Mouse (Mus musculus): ENCODE results near the gene 4933417A18Rik. TPM values are rescaled to one million over a fixed set of nuclear protein-coding genes. Genes with fewer than 3 reads are reported as not detected.
"Not testable (repeated sequence)": the region's sequence is repeated elsewhere in the genome, so short reads cannot be mapped to it uniquely, and the experiment has no call there.

The 4933417A18Rik gene
- total RNA-seq, 2 experiments from 2014 or later, result not detected

DNA sequence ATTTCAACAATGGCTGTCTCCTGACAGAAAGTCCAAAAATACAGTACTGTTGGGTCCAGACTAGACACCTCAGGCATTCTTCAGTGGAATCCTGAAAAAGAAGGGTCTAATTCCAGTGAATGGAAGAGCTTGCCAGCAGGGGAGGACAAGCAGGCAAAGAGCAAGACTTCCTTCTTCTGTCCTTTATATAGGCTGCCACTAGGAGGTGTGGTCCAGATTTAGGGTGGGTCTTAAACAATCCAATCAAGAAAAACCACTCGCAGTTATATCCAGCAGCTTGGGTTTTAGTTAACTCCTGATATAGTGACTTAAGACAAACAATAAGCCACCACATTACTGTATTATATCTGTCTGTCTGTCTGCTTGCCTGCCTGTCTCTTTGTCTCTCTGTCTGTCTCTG is 49.6 kb downstream of the 4933417A18Rik start:
- no peak for DNase-seq

DNA sequence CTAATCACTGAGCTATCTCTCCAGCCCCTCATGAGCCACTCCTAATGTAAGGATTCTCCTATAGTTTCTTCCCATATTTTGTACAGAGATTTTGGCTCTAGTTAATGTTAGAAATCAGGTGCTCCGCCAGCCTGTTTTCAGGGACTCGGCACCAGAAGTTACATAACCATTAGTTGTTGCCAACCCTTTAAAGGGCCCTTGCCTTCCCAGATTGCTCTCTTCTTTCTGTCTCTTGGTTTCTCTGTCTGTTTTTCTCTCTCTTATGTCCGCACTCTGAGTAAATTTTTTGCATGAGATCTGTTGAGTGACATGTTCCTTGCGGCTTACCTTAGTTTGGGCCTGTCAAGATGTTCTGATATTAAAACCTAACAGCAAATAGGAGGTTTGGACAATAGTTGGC is 51.9 kb downstream of the 4933417A18Rik start:
- no peak for DNase-seq

DNA sequence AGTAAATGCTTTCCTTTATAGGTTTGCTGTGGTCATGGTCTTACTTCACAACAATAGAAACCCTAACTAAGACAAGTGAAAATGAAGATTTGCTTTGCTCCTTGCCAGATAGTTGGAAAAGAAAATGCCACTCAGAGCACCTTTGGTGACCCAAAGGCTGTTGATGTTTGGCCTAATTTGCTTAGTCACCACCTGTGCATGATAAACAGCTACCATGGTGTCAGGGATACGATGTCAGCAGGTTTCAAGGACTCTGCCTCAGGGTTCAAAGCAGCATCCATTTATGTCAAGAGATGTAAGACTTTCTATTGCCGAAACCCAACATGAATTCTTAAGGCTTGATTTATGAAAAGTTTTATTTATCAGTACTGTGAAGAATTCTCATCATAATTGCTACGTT is 53.2 kb downstream of the 4933417A18Rik start:
- DNase-seq, result no peak

DNA sequence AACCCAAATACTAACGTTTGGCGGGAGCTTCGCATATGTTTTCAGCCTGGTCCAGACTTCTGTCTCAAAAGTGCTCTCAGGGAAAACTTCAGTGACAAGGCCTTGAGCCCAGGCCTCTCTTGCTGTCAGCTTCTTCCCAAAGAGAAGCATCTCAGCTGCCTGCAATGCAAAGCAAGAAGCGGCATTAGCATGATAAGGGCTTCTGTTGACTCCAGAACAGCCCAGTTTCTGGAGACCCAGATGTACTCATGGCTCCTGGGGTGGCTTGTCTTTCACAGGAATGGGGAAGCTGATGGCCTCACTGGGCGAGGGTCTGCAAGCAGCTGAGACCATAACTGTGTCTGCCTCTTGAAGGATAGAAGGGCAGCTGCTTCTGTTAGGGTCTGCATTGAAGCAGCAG is 54.4 kb downstream of the 4933417A18Rik start:
- not testable (repeated sequence) for DNase-seq

DNA sequence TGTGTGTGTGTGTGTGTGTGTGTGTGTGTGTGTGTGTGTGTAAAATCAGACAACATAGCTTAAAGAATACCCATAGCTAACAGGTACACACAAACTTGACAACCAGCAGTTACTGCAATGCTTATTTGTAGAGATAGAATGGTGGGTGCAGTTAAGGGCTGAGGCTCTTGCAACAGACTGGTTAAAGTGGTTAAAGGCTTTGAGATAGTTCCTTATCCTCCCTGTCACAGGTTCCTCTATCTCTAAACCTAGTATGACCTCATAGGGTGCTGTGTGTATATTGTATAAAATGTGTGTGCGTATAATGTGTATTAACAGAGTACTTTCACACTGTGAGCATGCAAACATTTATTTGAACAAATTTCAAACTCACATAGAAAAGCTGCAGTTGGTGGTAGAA is 59.3 kb downstream of the 4933417A18Rik start:
- DNase-seq, result not testable (repeated sequence)

DNA sequence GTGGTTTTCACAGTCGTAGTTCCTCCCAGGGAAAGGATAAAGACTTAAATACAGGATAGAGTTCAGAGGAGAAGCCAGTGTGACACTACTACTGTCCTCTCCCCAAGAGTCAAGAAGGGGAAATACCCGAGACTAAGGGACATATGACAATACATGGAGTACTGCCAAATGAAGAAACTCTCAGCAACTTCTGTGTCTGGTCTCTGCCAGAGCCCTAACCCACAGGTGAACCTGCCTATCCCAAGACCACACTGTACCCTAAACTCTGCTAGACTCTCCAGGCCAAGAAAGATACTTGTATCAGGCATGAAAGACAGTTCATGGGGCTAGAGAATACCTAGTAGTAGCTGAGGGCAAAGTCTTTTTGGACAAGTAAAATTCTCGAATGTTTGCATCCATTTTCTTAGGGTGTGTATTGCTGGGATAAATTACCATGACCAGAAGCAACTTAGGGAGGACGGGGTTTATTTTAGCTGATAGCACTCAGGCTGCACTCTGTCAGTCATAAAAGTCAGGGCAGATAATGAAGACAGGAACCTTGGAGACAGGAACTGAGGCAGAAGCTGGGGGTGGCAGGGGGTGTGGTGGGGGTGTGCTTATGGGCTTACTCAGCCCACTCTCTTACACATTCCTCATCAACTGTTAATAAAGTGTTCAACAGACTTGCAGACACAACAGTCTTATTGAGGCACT is 67.5 kb downstream of the 4933417A18Rik start:
- no peak for DNase-seq

DNA sequence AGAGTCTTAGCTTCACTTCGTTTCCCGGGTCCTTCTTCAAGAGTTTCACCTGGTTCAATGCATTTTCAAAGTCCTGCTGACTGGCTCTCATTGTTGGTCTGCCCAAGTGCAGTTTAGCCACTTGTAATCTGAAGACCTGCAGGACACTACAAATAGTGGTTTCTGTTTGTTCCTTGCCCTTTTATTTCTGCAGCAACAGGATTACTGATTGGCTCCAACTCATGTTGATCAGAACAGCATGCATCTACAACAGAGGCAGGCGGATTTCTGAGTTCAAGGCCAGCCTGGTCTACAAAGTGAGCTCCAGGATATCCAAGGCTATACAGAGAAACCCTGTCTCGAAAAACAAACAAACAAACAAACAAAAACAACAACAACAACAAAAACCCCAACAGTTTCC is 68.9 kb downstream of the 4933417A18Rik start:
- DNase-seq, result no peak

DNA sequence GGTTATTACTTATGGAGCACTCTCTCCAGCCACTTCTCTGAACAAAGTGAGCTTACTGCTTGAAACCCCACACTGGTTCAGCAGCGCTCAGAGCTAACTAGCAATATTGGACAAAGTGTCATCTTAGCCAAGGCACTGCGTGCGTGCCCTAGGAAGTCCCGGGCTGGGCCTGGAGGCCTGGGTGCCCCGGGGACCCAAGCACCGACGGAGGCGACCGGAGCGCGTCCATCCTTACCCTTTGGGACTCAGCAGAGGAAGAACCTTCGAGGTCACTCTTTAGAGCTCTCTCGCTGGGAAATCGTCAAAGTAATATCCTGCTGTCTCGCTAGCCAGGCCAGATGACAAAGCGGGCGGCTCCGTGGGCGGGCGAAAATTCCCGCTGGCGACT is 69.4 kb downstream of the 4933417A18Rik start:
- DNase-seq, result no peak

DNA sequence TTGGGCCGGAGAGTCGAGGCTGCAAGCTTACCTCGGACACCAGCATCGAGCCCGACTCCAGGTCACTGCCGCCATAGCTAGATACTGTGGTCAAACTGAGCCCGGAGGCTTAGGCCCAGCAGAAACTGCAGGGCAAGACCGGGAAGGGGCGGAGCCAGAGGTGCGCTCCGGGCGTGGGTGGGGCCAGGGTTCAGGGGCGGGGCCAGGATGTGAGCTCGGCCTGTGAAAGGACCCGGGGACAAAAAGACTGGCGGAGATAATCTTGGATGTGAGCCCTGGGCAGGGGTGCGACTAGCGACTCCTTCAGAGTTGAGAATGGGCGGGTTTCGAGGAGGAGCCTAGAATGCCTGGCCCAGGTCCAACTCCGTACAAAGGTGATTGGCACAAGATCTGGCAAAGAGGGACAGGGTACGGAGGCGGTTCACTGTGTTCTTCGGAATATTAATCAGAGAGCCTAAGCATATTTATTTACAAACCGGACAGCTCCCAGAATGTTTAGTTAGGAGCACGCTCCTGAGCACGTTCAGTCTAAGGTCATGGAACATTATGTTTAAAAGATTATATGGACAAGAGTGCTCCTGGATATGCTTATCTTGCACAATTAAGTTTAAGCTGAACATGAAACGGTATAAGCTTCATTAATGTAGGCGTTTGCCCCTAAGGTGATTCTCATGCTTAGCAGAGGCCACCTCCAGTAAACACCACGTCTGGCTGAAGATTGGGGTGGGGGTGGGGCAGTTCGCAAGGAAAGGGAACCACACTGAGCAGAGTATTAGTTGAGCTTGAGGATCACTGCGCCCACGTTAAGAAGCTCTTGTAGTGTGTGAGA is 70.0 kb downstream of the 4933417A18Rik start:
- peak; percentile 96 for DNase-seq

DNA sequence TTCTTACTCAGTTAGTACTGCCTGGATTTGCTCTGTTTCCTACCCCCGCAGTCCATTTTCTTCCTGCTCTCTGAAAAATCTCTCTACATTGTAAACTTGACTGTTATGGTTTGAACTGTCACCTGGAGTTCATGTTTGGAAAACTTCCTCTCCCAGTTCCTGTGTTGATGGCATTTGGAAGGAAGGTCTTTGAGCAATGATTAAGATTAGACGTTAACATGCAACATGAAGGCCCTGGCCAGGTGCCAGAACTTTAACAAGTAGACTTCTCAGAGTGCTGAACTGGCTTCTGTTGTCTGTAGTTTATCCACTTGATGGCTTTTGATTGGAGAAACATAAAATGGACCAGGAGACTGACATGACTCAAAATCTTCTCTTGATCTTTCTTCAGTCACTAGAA is 71.7 kb downstream of the 4933417A18Rik start:
- peak; percentile 12 for DNase-seq

Other genes with a start within 250 kb of the 4933417A18Rik start
- gene Fam50b, start 189.6 kb upstream of the 4933417A18Rik start, total RNA-seq (2021), result not detected
- gene Prpf4b, start 49.1 kb upstream of the 4933417A18Rik start, total RNA-seq (2021), result 10 to 100 TPM; 26.9 to 45.8 TPM
- gene Fam217a, start 99 bp upstream of the 4933417A18Rik start, total RNA-seq (2021), result under 1 TPM in 1 of 2 experiments, not detected in 1; 0.23 TPM
- gene Eci3, start 39.4 kb downstream of the 4933417A18Rik start, total RNA-seq (2021), result 1 to 10 TPM in 1 of 2 experiments, under 1 TPM in 1; 0.89 to 1.4 TPM
- 100 to 1,000 TPM; 126 to 128 TPM for gene Eci2, start 102.7 kb downstream of the 4933417A18Rik start, total RNA-seq (2021)

Measured in gastrocnemius, postnatal 10 days (tissue).